ENCODE assay signal across 8 mouse cellular contexts in the genomic region with DNA sequence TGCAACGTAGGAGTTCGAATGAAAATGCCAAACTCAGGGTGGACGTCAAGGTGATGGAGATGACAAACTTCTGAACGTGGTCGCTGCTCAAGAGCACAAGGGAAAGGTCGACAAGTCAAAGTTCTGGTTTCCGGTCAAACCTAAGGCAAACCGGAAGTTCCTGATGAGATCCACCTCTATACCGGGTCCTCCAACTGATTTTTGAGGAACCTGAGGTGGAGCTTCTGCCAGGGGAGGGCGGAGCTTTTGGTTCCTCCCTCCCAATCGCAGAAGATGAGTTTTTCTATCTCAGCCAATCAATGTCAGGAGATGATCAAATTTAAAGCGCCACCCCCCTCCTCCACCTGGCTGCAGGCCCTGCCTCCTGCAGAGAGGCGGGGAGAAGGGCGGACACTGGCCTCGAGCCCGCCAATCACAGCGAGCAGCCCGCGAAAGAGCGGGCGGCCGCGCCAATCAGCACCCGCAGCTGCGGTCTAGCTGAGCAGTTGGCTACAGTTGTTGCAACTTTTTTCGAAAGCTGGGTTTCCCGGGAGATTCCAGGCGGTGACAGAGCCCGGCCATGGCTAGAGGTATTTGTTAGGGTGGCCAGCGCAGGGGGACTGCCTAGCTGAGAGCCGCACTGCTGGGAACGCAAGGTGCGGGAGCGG. TPM values are rescaled to one million over a fixed set of nuclear protein-coding genes. Genes with fewer than 3 reads are reported as not detected.
DNase-seq lines count a peak whose midpoint lies in the region; ATAC-seq lines count a peak whose summit lies in the region.

TSS of gene Kmt5a (plus strand) at position 484 of the 647 bp plus-strand sequence.

- under 1% methylated on average over 34 of the region's 34 CpGs for WGBS in lung, embryonic 16.5 days

- peak within 1 kb of the TSS; percentile 90 for H3K4me3 ChIP-seq in lung, embryonic 16.5 days (ENCODE audit: low read length)

- peak within 1 kb of the TSS; percentile 80 for H3K9ac ChIP-seq in lung, embryonic 16.5 days (ENCODE audit: low read length)

- H3K36me3 ChIP-seq in lung, embryonic 16.5 days (ENCODE audit: control insufficient read depth, insufficient read depth, low read length): no peaks in the 10 kb centered on the region

- no peaks in the 10 kb centered on the region for H3K9me3 ChIP-seq in lung, embryonic 16.5 days (ENCODE audit: control insufficient read depth, low read length)

- H3K4me1 ChIP-seq in lung, embryonic 16.5 days (replicated peaks; ENCODE audit: control insufficient read depth, insufficient read depth, low read length): peaks cover 11% of the 10 kb centered on the region

- H3K4me2 ChIP-seq in lung, embryonic 16.5 days (ENCODE audit: low read depth, low read length): peak within 1 kb of the TSS; percentile 85

- peak; percentile 87 to 94 for ATAC-seq in hematopoietic stem cell, adult 5-6 weeks (replicated peaks in 1 of 2; ENCODE audit: insufficient read depth in 1 of 2, low FRiP score in 2 of 2, low TSS enrichment in 1 of 2, low read depth in 1 of 2, poor library complexity in 2 of 2, severe bottlenecking in 2 of 2)
- ATAC-seq in lung, embryonic 16.5 days (ENCODE audit: low read depth): peak; percentile 99

- DNase-seq in MEL-GATA-1-ER (ENCODE audit: extremely low read depth, low read depth): peak; percentile 98
- peak; percentile 97 for DNase-seq in cerebellum, adult 8-10 months
- DNase-seq in forelimb bud, embryonic 11.5 days (ENCODE audit: low read depth, low spot score): peak; percentile 96
- peak; percentile 91 for DNase-seq in layer of hippocampus, adult 9-10 months (ENCODE audit: low spot score)
- peak; percentile 83 for DNase-seq in ovary, postnatal 10 days (ENCODE audit: low spot score)
- peak; percentile 92 to 95 for DNase-seq in thymus, postnatal 10 days (ENCODE audit: low spot score in 2 of 2)

- H3K27me3 ChIP-seq in lung, embryonic 16.5 days (ENCODE audit: control insufficient read depth, insufficient read depth, low read depth, low read length): no peaks in the 10 kb centered on the region

- peak within 1 kb of the TSS; percentile 94 for H3K27ac ChIP-seq in lung, embryonic 16.5 days (ENCODE audit: low read length)

RNA-seq across cellular contexts. Expression of gene Kmt5a, which starts in this region (rescaled TPM):
- total RNA-seq in hematopoietic stem cell, adult 5-6 weeks (2017): 99.1 and 120 TPM in 2 replicates
- polyA plus RNA-seq in lung, embryonic 16.5 days (2015; fragmentation: Nextera tagmentation; extraction: Ambion mirVana): 31.3 and 32.2 TPM in 2 replicates

Comparison
In these comparisons a context has a peak if more than half of its experiments do, and no peak if none do; other contexts are left out.
1. Peak in every context shown above with its lines: DNase-seq, ATAC-seq, H3K4me3 ChIP-seq and H3K27ac ChIP-seq.